Mouse (Mus musculus) lung, embryonic 16.5 days (tissue): ENCODE measurements around the gene AI464131. TPM values are rescaled to one million over a fixed set of nuclear protein-coding genes. Genes with fewer than 3 reads are reported as not detected.

Experiments
- ATAC-seq: fragments of 200-750 bp; cut with Nextera tagmentation; 2 replicates; pipeline ENCODE4 v1.8.0; 2017; ENCODE audit warnings: low read depth, mild to moderate bottlenecking, moderate library complexity
- H3K27ac ChIP-seq: fragments of 300-500 bp; sonication (generic); 2 replicates; pipeline ENCODE4 v1.5.1; 2014; ENCODE audit warnings: mild to moderate bottlenecking, control low read depth, low read length
- H3K27me3 ChIP-seq: fragments of 300-500 bp; sonication (generic); 2 replicates; pipeline ENCODE4 v1.6.1; 2014; ENCODE audit warnings: low read depth, low read length, mixed read lengths; ENCODE audit not compliant: control insufficient read depth, insufficient read depth
- H3K36me3 ChIP-seq: fragments of 300-500 bp; sonication (generic); 2 replicates; pipeline ENCODE4 v1.6.1; 2014; ENCODE audit warnings: low read length; ENCODE audit not compliant: control insufficient read depth, insufficient read depth
- H3K4me1 ChIP-seq: fragments of 300-500 bp; sonication (generic); replicated peaks from 2 replicates; pipeline ENCODE4 v1.6.1; 2014; ENCODE audit warnings: low read length, mixed read lengths; ENCODE audit not compliant: control insufficient read depth, insufficient read depth
- H3K4me2 ChIP-seq: fragments of 300-500 bp; sonication (generic); 2 replicates; pipeline ENCODE4 v1.6.1; 2014; ENCODE audit warnings: low read depth, low read length, control low read depth
- H3K4me3 ChIP-seq: fragments of 300-500 bp; sonication (generic); 2 replicates; pipeline ENCODE4 v1.5.1; 2014; ENCODE audit warnings: mild to moderate bottlenecking, low read length, control low read depth
- H3K9ac ChIP-seq: fragments of 300-500 bp; sonication (generic); 2 replicates; pipeline ENCODE4 v1.6.1; 2014; ENCODE audit warnings: low read length, control low read depth
- H3K9me3 ChIP-seq: fragments of 300-500 bp; sonication (generic); 2 replicates; pipeline ENCODE4 v1.6.1; 2016; ENCODE audit warnings: low read length; ENCODE audit not compliant: control insufficient read depth
- WGBS: fragments of 180-500 bp; shearing (Covaris S2); extraction: QIAGEN DNeasy Blood & Tissue Kit; methylation state at CpG from one replicate; pipeline ENCODE4 v1.1.7; 2014; 5-methylcytosine and 5-hydroxymethylcytosine counted together
- polyA plus RNA-seq: library from polyadenylated mRNA; unstranded; fragments of >200 nt; fragmentation: Nextera tagmentation; extraction: Ambion mirVana; gene quantifications from 2 replicates; pipeline ENCODE4 v1.2.1, GENCODE M21; 2015

AI464131 gene
- polyA plus RNA-seq, 1 experiment from 2014 or later = 6.0 TPM

DNA sequence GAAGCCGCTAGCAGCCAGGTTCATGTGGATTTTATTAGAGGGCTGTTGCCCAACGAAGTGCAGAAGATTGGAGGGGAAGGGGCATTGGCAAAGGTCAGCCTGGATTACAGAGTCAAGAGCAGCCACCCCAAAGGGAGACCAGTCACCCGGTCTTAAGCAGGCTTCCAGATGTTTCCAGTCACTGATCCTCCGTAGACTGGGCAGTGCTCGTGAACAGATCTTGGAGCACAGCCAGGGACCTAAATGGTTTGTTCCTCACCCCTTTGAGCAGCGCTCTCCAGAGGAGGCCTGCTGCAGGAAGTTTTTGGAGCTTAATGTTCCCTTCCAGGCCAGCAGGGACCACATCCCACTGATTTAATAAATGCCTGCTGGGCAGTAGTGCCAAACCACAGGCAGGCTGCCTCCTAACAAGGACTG is 21.3 kb downstream of the AI464131 start:
- WGBS = 42% methylated on average over 6 of the region's 6 CpGs

DNA sequence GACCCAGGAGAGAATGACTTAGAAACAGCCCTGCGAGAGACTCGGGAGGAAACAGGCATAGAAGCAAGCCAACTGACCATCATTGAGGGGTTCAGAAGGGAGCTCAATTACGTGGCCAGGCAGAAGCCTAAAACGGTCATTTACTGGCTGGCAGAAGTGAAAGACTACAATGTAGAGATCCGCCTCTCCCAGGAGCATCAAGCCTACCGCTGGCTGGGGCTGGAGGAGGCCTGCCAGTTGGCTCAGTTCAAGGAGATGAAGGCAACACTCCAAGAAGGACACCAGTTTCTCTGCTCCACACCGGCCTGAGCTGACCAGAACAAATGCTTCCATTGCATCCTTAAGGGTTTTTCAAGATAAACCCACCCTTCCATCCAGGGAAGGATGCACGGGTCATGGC is 22.6 kb downstream of the AI464131 start:
- H3K9me3 ChIP-seq = no peaks in the 10 kb centered on the region
- no peaks in the 10 kb centered on the region for H3K36me3 ChIP-seq
- peaks cover 15% of the 10 kb centered on the region for H3K4me1 ChIP-seq
- peak overlapping the region; percentile 57 for H3K27ac ChIP-seq
- no peak for ATAC-seq
- no peaks in the 10 kb centered on the region for H3K27me3 ChIP-seq
- no peak overlapping the region for H3K4me2 ChIP-seq
- H3K4me3 ChIP-seq = no peak overlapping the region
- H3K9ac ChIP-seq = no peak overlapping the region
- 59% methylated on average over 8 of the region's 8 CpGs for WGBS

More for the DNA sequence above, 21.3 kb downstream of the AI464131 start:
- peak; percentile 93 for ATAC-seq
- Histone ChIP-seq H3K27ac (peak overlapping the region; percentile 60), H3K9me3 (0 out of 2 replicates have a peak, but pooled peaks cover 2% of the 10 kb centered on the region), H3K36me3 (no peaks in the 10 kb centered on the region), H3K9ac (no peak overlapping the region), H3K27me3 (no peaks in the 10 kb centered on the region), H3K4me3 (no peak overlapping the region), H3K4me1 (peaks cover 15% of the 10 kb centered on the region), H3K4me2 (no peak overlapping the region)

DNA sequence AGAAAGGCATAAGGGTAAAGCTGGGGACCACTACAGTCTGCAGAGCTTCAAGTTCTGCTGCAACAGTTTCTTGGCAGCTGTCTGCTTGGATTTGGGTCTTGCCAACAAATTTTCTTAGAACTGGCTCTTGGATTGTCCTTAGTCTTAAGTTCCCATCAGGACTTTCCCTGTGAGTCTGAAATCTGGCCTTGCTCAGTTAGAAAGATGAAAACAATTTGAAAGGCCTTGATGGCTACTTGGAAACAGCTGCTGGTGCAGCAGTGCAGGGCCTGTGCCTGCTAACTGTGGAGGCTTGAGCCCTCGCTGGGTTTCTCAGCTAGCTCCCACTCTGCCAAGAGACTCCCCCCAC is 23.4 kb downstream of the AI464131 start:
- peak; percentile 59 for ATAC-seq
- H3K4me2 ChIP-seq = no peak overlapping the region
- H3K4me1 ChIP-seq = peaks cover 15% of the 10 kb centered on the region
- no peak overlapping the region for H3K4me3 ChIP-seq
- no peaks in the 10 kb centered on the region for H3K27me3 ChIP-seq
- peak overlapping the region; percentile 57 for H3K27ac ChIP-seq
- H3K36me3 ChIP-seq = no peaks in the 10 kb centered on the region
- 31% methylated on average over 1 of the region's 1 CpGs for WGBS
- no peak overlapping the region for H3K9ac ChIP-seq
- no peaks in the 10 kb centered on the region for H3K9me3 ChIP-seq

DNA sequence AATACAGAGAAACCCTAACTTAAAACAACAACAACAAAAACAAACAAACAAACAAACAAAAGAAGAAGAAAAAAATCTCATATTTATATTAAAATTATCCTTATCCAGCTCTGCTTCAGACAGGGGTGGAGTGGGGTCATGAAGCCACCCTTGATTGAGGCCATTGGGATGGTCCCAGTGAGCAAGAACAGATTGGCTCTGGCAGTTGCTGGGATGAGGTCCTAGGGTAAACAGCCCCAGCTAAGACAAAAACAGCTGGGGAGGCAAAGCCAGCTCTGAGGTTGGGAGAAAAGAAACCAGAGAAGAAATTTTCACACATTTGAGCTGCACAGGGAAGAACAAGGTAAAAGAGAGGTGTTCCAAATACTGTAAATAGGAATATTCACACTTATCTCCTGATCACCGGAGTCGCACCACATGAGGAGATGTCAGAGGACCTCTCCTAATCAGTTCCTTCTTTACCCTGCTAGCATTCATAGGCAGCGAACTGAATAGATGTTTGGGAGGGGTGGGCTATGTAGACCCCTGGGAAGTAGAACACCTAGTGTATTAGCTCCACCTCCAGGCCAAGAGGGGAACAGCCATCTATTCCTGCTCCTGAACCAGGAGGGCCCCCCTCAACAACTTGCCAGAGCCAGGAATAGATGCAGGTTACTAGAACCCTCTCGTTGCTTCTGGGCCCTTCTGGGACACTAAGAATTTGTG is 24.0 kb downstream of the AI464131 start:
- peaks cover 15% of the 10 kb centered on the region for H3K4me1 ChIP-seq
- WGBS = 73% methylated on average over 4 of the region's 4 CpGs
- H3K27ac ChIP-seq = no peak overlapping the region; the same call in none of the 2 replicates
- no peak overlapping the region for H3K9ac ChIP-seq
- H3K36me3 ChIP-seq = no peaks in the 10 kb centered on the region
- no peaks in the 10 kb centered on the region for H3K9me3 ChIP-seq
- no peaks in the 10 kb centered on the region for H3K27me3 ChIP-seq
- H3K4me2 ChIP-seq = no peak overlapping the region
- no peak overlapping the region for H3K4me3 ChIP-seq
- ATAC-seq = no peak

GRCm38 (mm10) chr4:41477648-41478160 is 25.2 kb downstream of the AI464131 start:
- no peaks in the 10 kb centered on the region for H3K36me3 ChIP-seq
- no peak overlapping the region for H3K4me3 ChIP-seq
- no peak overlapping the region for H3K27ac ChIP-seq
- no peaks in the 10 kb centered on the region for H3K27me3 ChIP-seq
- no peak overlapping the region for H3K4me2 ChIP-seq
- 85% methylated on average over 9 of the region's 9 CpGs for WGBS
- no peaks in the 10 kb centered on the region for H3K9me3 ChIP-seq
- no peak overlapping the region for H3K9ac ChIP-seq
- peaks cover 15% of the 10 kb centered on the region for H3K4me1 ChIP-seq
- no peak for ATAC-seq

GRCm38 (mm10) chr4:41471384-41471689 is 31.5 kb downstream of the AI464131 start:
- WGBS = 76% methylated on average over 1 of the region's 1 CpGs
- no peak overlapping the region for H3K9ac ChIP-seq
- H3K4me2 ChIP-seq = no peak overlapping the region
- H3K27ac ChIP-seq = no peak overlapping the region
- no peaks in the 10 kb centered on the region for H3K36me3 ChIP-seq
- no peaks in the 10 kb centered on the region for H3K27me3 ChIP-seq
- ATAC-seq = no peak
- no peaks in the 10 kb centered on the region for H3K9me3 ChIP-seq
- no peak overlapping the region for H3K4me3 ChIP-seq
- H3K4me1 ChIP-seq = no peaks in the 10 kb centered on the region

DNA sequence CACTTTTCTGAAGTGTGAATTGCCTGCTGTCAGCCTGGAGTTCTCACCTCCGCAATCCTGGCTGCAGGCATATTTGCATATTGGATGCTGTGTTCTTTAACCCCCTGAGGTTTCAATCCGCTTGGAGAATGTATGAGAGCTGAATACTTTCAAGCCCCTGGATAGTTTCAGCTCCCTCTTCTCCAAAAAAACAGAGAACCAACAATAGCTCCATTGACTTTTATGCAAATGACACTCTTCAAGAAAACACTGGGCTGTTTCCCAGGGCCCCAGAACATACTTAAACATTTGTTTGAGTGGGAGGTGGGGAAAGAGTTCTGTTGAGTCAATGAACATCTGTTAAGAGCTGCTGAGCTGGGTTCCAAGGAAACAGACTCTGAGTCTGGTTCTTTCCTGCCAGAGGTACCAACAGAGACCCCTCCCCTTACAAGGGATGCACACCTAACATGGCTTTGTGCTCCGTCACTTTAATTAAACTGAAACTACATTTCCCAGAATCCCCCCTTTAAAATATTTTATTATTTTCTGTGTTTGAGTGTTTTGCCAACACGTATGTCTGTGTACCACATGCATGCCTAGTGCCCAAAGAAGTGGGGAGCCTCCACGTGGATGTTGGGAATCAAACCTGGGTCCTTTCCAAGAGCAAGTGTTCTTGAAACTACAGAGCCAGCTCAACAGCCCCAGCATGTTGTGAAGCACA is 32.0 kb downstream of the AI464131 start:
- no peak for ATAC-seq
- WGBS = 53% methylated on average over 5 of the region's 5 CpGs
- Histone ChIP-seq H3K9ac (no peak overlapping the region), H3K4me3 (no peak overlapping the region), H3K27ac (no peak overlapping the region), H3K4me2 (no peak overlapping the region), H3K4me1 (peaks cover under 1% of the 10 kb centered on the region; the same call in 1 of the 2 replicates), H3K27me3 (no peaks in the 10 kb centered on the region), H3K36me3 (no peaks in the 10 kb centered on the region), H3K9me3 (no peaks in the 10 kb centered on the region)

DNA sequence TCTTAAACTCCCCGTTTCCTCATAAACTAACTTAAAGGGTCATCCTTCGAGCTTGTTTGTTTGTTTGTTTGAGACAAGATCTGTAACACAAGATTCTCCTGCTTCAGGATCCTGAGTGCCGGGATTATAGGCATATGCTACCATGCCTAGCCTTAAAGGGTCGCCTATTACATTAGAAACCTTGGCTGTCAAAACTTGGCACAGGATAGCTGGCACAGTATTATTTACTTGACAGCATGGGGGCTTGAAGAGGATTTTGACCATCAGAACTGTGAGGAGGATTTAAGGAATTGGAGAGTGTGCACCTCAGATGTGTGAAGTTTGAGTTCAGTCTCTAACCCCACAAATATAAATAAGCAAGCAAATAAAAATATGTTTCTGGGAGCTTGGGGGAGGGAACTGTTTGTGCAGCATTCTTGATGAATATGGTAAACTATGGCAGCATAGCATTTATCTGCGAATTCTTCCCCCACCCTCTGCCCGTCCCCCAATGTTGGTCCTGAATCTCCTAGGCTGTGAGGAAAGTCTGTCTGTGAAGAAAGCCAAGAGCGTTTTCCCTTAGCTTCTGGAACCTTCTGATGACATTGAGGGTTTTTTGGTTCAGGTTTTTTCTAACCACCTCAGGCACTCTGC is 32.7 kb downstream of the AI464131 start:
- H3K9ac ChIP-seq = no peak overlapping the region
- no peak for ATAC-seq
- 54% methylated on average over 7 of the region's 7 CpGs for WGBS

GRCm38 (mm10) chr4:41469199-41469598 is 33.7 kb downstream of the AI464131 start:
- Histone ChIP-seq H3K27me3 (no peaks in the 10 kb centered on the region), H3K27ac (no peak overlapping the region), H3K36me3 (no peaks in the 10 kb centered on the region), H3K4me2 (no peak overlapping the region), H3K4me1 (peaks cover 2% of the 10 kb centered on the region; the same call in 1 of the 2 replicates), H3K4me3 (no peak overlapping the region), H3K9ac (no peak overlapping the region), H3K9me3 (no peaks in the 10 kb centered on the region)
- no peak for ATAC-seq
- 80% methylated on average over 10 of the region's 10 CpGs for WGBS

More for the DNA sequence above, 32.7 kb downstream of the AI464131 start:
- Histone ChIP-seq H3K27me3 (no peaks in the 10 kb centered on the region), H3K27ac (no peak overlapping the region), H3K9me3 (no peaks in the 10 kb centered on the region), H3K36me3 (no peaks in the 10 kb centered on the region), H3K4me1 (peaks cover 2% of the 10 kb centered on the region; the same call in 1 of the 2 replicates), H3K4me3 (no peak overlapping the region), H3K4me2 (no peak overlapping the region)
